Mouse (Mus musculus) ES-E14 (cell line): ENCODE results near the gene Gm6408.
"Not testable (repeated sequence)": the region's sequence is repeated elsewhere in the genome, so short reads cannot be mapped to it uniquely, and the experiment has no call there.

Experiments
- HCFC1 ChIP-seq: IDR thresholded peaks from 2 replicates; pipeline ENCODE4 v1.6.1; 2012; ENCODE audit warnings: low read length, inconsistent platforms, borderline replicate concordance; ENCODE audit not compliant: insufficient read depth
- ZC3H11A ChIP-seq: IDR thresholded peaks from 2 replicates; pipeline ENCODE4 v1.6.1; 2012; ENCODE audit warnings: low read depth, mild to moderate bottlenecking, inconsistent platforms, low read length, borderline replicate concordance
- ZNF384 ChIP-seq: IDR thresholded peaks from 2 replicates; pipeline ENCODE4 v1.6.1; 2012; ENCODE audit warnings: low read depth, low read length, inconsistent platforms

GRCm38 (mm10) chr5:146488959-146489358 is 7.2 kb downstream of the Gm6408 start:
- TF ChIP-seq ZC3H11A, ZNF384, HCFC1: not testable (repeated sequence)
